Mouse (Mus musculus) 3134 (cell line): ENCODE data around the gene Eppin.
"Not testable (repeated sequence)": the region's sequence is repeated elsewhere in the genome, so short reads cannot be mapped to it uniquely, and the experiment has no call there.

ENCODE experiments used
- DNase-seq: peaks from one replicate; pipeline ENCODE4 v3.0.0-alpha.2; 2011; ENCODE audit warnings: low spot score; ENCODE audit not compliant: insufficient read length; ENCODE audit errors: extremely low read depth

Gene Eppin

GRCm38 (mm10) chr2:164593494-164593893 lies at the start of gene Eppin:
TSS of gene Eppin (minus strand) at chr2:164593594.
- no peak for DNase-seq

DNA sequence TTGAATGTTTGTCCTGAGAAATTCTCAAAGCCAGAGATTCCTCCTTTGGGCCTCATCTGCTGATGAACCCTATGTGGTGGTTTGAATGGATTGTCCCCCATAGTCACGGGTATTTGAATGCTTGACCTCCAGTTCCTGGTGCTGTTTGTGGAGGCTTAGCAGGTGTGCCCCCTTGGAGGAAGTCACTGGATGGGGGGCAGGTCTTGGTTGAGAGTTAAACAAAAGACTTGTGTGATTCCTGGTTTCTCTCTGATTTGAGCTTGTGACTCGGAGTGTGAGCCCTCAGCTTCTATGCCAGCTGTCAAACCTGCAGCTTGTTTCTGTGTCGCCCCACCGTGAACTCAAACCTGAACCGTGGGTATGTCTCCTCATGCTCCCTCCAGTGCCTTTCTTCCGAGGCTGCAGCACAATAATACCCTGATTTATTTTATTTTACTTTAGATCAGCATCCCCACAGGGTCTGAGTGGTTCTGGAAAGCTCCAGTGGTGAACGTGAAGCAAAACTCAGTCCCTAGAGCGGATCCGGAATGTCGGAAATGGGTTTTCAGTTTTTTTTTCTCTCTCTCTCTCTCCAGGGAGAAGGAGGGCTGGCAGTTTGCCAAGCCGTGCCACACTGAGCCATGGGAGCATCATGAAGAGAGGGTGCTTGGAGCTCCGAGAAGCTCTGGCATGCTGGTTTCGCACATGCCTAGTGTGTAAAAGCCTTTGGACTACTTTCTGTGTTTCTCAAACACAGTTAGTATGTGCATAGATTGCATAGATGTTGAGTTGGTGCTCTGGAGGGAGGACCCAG lies 48.7 kb upstream of the Eppin start:
- DNase-seq, result no peak

- no peak for DNase-seq
Measured at GRCm38 (mm10) chr2:164641129-164641528, 47.7 kb upstream of the Eppin start.

GRCm38 (mm10) chr2:164638696-164639095 lies 45.3 kb upstream of the Eppin start, which contains the start of gene Wfdc16:
TSS of gene Wfdc16 (minus strand) at chr2:164638796.
- DNase-seq, result no peak

DNA sequence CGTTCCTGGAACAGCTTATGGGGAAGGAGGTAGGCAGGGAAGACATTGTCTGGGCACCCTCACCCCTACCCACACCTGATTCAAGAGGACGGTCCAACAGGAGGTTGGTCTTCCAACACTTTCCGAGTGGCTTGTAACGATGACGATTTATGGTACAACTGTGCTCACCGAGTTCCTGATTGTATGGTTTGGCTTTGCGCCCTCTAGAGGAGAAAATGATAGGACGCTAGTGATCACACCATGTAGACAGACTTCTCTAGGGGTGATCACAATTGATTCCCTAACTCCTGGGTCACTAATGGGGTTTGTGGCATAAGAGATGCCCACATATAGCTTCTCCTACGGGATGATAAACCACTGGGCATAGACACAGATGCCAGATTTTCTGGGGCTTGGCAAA lies 41.9 kb upstream of the Eppin start:
- no peak for DNase-seq

DNA sequence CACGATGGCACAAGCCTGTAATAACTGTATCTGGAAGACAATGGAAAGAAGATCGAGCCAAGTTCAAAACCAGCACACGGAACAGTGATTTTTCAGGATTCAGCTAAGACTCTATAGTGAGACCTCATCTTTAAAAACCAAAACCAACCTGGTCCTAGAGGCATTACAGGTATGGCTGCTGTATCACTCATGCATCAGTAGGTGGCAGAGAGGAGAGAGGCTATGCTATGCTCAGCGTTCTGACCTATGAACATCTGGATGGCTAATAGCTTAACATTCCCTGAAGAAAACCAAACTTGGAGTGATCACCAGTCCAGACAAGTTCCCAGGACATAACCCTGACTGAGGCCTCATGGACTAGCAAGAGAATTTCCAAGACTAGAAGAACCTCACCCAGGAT lies 28.4 kb upstream of the Eppin start:
- no peak for DNase-seq

GRCm38 (mm10) chr2:164619050-164619449 lies 25.7 kb upstream of the Eppin start:
- no peak for DNase-seq

DNA sequence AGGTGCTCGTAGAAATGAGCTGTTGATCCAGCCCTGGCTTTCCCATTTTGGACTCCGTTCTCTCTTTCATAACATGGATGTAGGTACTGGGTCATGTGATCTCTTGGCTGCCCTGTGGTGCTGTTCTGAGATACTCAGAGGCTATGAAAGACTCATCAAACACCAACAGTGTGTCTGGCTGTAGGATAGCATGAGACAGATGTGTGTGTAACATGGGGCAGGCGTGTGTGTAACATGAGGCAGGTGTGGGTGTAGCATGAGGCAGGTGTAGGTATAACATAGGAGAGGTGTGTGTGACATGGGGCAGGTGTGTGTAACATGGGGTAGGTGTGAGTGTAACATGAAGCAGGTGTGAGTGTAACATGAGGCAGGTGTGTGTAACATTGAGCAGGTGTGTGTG lies 22.0 kb upstream of the Eppin start:
- no peak for DNase-seq

- not testable (repeated sequence) for DNase-seq
Measured at GRCm38 (mm10) chr2:164613471-164613870, 20.1 kb upstream of the Eppin start, which contains the start of the genes Wfdc6b and Wfdc8. TSS of gene Wfdc6b (plus strand) at chr2:164613522. TSS of gene Wfdc8 (minus strand) at chr2:164613626.

DNA sequence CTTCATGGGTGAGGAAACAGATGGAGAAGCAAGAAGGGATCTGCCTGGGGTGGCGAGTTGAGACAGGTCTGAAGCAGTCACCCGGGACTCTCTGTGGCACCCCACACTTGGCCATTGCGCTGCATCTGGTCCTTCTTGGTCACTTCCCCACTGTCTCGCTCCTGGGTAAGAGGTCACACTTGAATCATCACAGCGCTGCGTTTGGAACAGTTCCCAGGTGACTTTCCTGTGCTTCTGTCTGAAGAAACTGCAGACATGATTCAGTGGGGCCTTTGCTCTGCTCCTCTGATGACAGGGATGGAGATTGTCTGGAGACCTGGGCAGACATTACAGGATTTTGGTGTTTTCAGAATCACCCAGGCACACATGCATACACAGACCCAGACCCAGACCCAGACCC lies 15.4 kb upstream of the Eppin start:
- DNase-seq, result no peak

DNA sequence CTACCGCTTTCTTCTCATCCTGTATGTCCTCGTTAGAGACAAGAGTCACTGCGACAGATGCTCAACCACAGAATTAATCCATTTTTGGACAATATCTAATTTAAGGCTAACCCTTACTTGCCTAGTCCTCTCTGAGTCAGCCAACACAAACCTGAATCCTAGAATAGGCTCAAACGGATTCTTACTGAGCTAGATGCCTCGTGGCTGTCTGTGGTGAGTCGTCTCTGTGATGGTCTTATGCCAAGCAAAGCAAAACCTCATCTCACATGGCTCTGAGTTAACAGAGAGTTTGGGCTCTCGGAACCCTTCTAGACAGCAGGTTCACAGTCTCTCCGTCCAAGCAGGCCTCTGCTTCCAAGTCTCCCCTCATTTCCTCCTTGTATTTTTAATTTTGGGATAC lies 11.0 kb upstream of the Eppin start:
- peak; percentile 27 for DNase-seq

DNA sequence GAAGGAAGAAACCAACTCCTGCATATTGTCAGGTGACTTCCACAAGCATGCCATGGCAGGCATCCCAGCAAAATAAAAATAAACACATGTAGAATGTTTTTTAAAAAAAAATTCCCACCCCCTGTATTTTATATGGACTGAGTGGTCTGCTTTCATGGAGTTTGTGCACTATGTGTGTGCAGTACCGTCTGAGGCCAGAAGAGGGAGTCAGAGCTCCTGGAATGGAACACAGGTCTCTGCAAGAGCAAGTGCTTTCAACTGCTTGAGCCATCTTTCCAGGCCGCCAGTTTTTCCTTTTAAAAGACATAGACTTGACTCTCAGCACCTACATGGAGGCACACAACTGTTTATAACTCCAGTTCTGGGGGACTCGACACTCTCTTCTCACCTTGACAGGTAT lies 10.1 kb upstream of the Eppin start:
- DNase-seq, result no peak

DNA sequence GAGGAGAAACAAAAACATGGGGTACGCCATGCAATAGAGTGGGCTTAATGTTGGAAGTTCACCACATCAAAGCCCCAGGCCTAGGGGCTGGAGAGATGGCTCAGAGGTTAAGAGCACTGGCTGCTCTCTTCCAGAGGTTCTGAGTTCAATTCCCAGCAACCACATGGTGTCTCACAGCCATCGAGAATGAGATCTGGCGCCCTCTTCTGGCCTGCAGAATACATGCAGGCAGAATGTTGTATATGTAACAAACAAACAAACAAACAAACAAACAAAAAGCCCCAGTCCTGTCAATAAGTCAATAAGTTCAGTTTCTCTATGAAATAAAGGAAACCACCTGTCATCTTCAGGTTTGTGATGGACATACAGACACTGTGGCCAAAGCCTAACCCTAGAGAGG lies 6.8 kb upstream of the Eppin start:
- DNase-seq, result no peak

DNA sequence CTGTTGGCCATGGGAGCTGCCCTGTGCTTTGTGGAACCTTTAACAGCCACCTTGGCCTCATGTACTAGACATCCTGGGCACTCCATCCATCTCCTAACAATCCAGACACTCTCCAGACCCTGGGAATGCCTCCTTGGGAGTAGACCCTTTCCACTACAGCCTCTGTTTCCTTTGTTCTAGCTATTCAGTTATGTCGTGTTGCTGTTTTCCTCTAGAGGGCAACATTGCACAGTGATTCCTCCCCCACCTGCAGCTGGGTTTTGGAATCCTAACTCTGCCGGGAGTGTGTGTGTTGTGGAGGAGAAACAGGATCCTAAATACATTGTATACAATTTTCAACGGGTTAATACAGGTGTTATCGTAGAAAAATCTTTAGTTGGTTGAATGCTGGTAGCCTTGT lies 1.4 kb downstream of the Eppin start:
- DNase-seq, result no peak

GRCm38 (mm10) chr2:164585025-164585725 lies 8.2 kb downstream of the Eppin start, which contains the start of gene Wfdc6a:
TSS of gene Wfdc6a (minus strand) at chr2:164585447.
- DNase-seq, result peak; percentile 30

DNA sequence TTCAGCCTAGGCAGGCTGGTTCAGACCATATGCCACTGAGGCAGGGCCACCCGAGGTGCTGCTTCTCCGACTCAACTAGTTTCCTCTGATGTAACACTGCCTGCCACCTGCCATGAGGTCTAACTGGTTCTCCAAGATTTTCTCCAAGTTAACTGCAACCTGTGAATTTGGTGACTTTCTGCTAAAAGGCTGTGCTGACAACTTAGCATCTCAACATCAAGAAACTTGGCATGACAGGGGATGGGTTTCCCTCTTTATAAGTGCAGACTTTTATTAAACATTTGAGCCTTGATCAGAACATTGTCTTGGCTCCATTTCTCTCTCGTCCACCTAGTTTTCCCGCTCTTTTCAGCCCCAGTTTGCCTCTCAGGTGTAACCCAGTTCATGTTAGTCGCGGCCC lies 20.0 kb downstream of the Eppin start, which contains the start of gene Spint3:
Gene Spint3 (minus strand): TSS at position 101 of the 400 bp plus-strand sequence.
- not testable (repeated sequence) for DNase-seq

DNA sequence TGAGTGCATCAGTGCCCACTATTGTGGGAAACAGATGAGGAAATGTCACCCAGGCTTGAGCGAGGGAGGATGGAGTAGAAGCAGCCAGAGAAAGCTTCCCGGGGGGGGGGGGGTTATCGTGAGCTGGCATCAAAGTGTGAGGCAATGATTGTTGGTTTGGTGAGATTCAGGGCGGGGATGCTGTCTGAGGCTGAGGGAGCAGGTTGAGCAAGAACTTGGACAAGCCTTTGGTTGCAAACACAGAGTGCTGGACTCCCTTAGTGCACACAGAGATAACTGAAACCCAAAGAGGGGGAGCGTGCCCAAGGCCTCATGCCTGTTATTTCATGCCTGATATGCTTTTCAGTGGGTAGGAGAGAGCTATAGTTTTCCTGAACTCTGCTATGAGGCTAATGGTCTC lies 25.9 kb downstream of the Eppin start:
- no peak for DNase-seq

DNA sequence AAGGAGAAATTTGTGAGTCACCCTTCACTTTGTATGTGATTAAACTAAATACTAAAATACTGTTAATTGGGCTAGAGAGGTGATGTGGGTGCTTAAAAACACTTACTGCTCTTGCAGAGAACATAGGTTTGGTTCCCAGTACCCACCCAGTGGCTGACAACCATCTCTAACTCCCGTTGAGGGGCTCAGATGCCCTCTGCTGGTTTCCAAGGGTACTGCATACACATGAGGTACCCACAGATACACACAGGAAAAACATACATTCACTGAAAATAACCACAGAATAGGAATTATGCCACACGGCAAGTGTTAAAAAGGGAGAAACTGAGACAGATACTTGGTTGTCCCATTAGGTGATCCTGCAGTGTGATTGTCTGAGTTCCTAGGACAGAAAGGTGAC lies 26.4 kb downstream of the Eppin start:
- DNase-seq, result no peak

GRCm38 (mm10) chr2:164564346-164564745 lies 29.0 kb downstream of the Eppin start:
- DNase-seq, result no peak

DNA sequence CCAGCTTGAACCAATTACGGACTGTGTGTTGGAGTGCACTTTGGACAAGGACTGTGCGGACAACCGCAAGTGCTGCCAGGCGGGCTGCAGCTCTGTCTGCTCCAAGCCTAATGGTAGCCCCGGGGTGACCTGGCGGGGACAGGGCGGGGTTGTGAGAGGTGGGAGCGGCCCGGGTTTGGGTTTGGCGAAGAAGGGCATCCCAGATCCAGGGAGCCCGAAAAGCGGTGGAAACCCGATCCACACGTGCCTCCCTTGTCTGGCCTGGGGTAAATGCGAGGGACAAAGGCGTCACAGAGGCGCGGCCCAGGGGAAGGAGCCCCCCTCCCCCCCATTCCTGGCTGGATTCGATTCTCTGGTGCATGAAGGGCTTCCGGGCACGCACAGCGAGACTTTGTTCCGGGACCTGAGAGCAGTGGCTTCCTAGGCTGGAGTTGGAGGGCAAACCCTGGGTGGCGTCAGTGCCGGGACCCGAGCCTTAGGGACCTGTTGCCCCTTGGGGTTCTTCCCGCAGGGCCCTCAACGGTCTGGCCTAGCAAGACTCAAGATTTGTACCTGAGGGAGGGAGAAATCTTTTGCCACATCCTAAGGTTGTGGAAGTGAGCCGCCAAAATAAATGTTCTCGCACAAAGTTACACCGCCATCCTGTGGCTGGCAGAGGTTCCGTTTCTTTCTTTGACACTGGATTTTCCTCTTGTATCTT lies 29.9 kb downstream of the Eppin start:
- peak; percentile 19 for DNase-seq
